ENCODE assay signal across 17 mouse cellular contexts in genomic region chr6:28381983-28382382, GRCm38 (mm10). TPM values are rescaled to one million over a fixed set of nuclear protein-coding genes. Genes with fewer than 3 reads are reported as not detected.
A peak's percentile ranks its signal among the peaks of the same experiment; 100 is the strongest.
DNase-seq lines count a peak whose midpoint lies in the region; ATAC-seq and TF ChIP-seq lines count a peak whose summit lies in the region.
"Had no signal": no experiment of that assay in that cellular context is flagged by ENCODE, and none has a peak within 500 bp of the region (broad histone marks: within the 10 kb centered on the region; RNA-seq: fewer than 3 reads in every experiment).

No protein-coding gene starts in this region.

- 0 out of 2 replicates have a peak, but pooled peaks have one; percentile 26 for ATAC-seq in neutrophil, adult 5-6 weeks (ENCODE audit: extremely low read depth, insufficient number of reproducible peaks, low FRiP score, poor library complexity, severe bottlenecking)
- ATAC-seq: activated CD4-positive, CD25-positive, alpha-beta regulatory T cell, adult 4 months; lung, postnatal 0 days had no signal

- peak; percentile 49 for TF ChIP-seq CTCF in left cerebral cortex, adult 2 months (IDR thresholded peaks at IDR 0.05)
- peak in 1 of 2 experiments; percentile 65; a peak in 2 of 4 replicates for TF ChIP-seq CTCF in CH12.LX (conservative IDR thresholded peaks at IDR 0.05 in 1 of 2, IDR thresholded peaks at IDR 0.05 in 1 of 2; ENCODE audit: low read depth in 2 of 2, low read length in 2 of 2)
- TF ChIP-seq CTCF in cerebellum, adult 2 months (IDR thresholded peaks at IDR 0.05; ENCODE audit: borderline replicate concordance, insufficient read depth, low read depth, low read length) = no peak

- in situ Hi-C loops in CH12.LX (cut with MboI; ENCODE audit: low pct_ligation_motif_present, low pct_unique_long_range_greater_than_20kb, low sequenced_read_pairs) = loop anchor here (25.0 kb wide), 1 partner anchor 720 kb away; no protein-coding TSS in a partner anchor

- DNase-seq in left cerebral cortex, adult 2 months (ENCODE audit: extremely low spot score in 1 of 2, low spot score in 2 of 2) = no peak
- DNase-seq in left cerebral cortex, postnatal 10 days (ENCODE audit: extremely low spot score in 1 of 2, low spot score in 2 of 2) = no peak
- peak; percentile 11 for DNase-seq in CH12.LX (ENCODE audit: extremely low read depth)
- peak; percentile 49 for DNase-seq in brain, adult 2 months (ENCODE audit: low read depth, low spot score)
- DNase-seq in embryo, embryonic 10 days (ENCODE audit: low spot score) = no peak
- no peak for DNase-seq in cerebellum, adult 2 months
- DNase-seq: cerebellum, adult 11-12 months; heart, adult 18-20 months; kidney, adult 8-10 months; liver had no signal

- H3K36me3 ChIP-seq in CH12.LX (replicated peaks in 1 of 2; ENCODE audit: control insufficient read depth in 1 of 2, insufficient read depth in 1 of 2, low read length in 1 of 2) = no peaks in the 10 kb centered on the region
- H3K36me3 ChIP-seq: hindbrain, embryonic 15.5 days had no signal

- H3K4me2 ChIP-seq in CH12.LX (ENCODE audit: insufficient read depth, low read depth, poor library complexity, severe bottlenecking) = no peak overlapping the region
- H3K4me2 ChIP-seq: hindbrain, embryonic 15.5 days had no signal

- no peak overlapping the region for H3K9ac ChIP-seq in CH12.LX (ENCODE audit: insufficient read depth, low read depth)
- H3K9ac ChIP-seq: hindbrain, embryonic 15.5 days had no signal

- no peaks in the 10 kb centered on the region for H3K4me1 ChIP-seq in CH12.LX (ENCODE audit: control insufficient read depth in 1 of 2, insufficient read depth in 2 of 2)
- no peaks in the 10 kb centered on the region for H3K4me1 ChIP-seq in cerebellum, adult 2 months (ENCODE audit: control insufficient read depth, insufficient read depth, low read length)
- H3K4me1 ChIP-seq: hindbrain, embryonic 15.5 days had no signal

- no peaks in the 10 kb centered on the region for H3K9me3 ChIP-seq in CH12.LX (replicated peaks; ENCODE audit: low read length)
- H3K9me3 ChIP-seq: hindbrain, embryonic 15.5 days had no signal

- dilution Hi-C loops in CH12.LX (cut with MboI; ENCODE audit: extremely low pct_ligation_motif_present, extremely low pct_unique_long_range_greater_than_20kb, low sequenced_read_pairs) = no loop called here

- WGBS in cerebellum, adult 2 months = 67% methylated on average over 4 of the region's 4 CpGs

- intact Hi-C loops in left cerebral cortex, adult 2 months (cut with DNase I) = loop anchor here (10.0 kb wide), 1 partner anchor 727 kb away; no protein-coding TSS in a partner anchor
- intact Hi-C loops in left cerebral cortex, postnatal 10 days (cut with DNase I) = no loop called here

- no peaks in the 10 kb centered on the region for H3K79me2 ChIP-seq in CH12.LX (replicated peaks; ENCODE audit: control insufficient read depth, extremely low read depth, insufficient read depth, poor library complexity, severe bottlenecking)

- H3K4me3 ChIP-seq in left cerebral cortex, adult 2 months = no peak overlapping the region
- H3K4me3 ChIP-seq in CH12.LX (replicated peaks in 1 of 3; ENCODE audit: low read depth in 2 of 3, low read length in 2 of 3, poor library complexity in 1 of 3) = no peak overlapping the region
- H3K4me3 ChIP-seq in cerebellum, adult 2 months (replicated peaks; ENCODE audit: insufficient read depth, low read depth, low read length) = no peak overlapping the region
- H3K4me3 ChIP-seq: hindbrain, embryonic 15.5 days had no signal

- peak; percentile 70 for TF ChIP-seq RAD21 in CH12.LX (IDR thresholded peaks at IDR 0.05; ENCODE audit: low read depth, low read length)

- no peak for TF ChIP-seq POLR2A in CH12.LX (IDR thresholded peaks at IDR 0.05; ENCODE audit: low read depth, low read length)
- TF ChIP-seq POLR2A in cerebellum, adult 2 months (IDR thresholded peaks at IDR 0.05; ENCODE audit: borderline replicate concordance, insufficient read depth, low read length) = no peak

- no peak for TF ChIP-seq EP300 in CH12.LX (IDR thresholded peaks at IDR 0.05; ENCODE audit: low read length)

- H3K27me3 ChIP-seq in CH12.LX (replicated peaks) = no peaks in the 10 kb centered on the region
- H3K27me3 ChIP-seq in cerebellum, adult 2 months (ENCODE audit: control insufficient read depth, insufficient read depth, low read length) = no peaks in the 10 kb centered on the region
- H3K27me3 ChIP-seq: hindbrain, embryonic 15.5 days had no signal

- no peak overlapping the region for H3K27ac ChIP-seq in left cerebral cortex, adult 2 months
- no peak overlapping the region for H3K27ac ChIP-seq in CH12.LX (ENCODE audit: insufficient read depth, low read depth)
- no peak overlapping the region for H3K27ac ChIP-seq in cerebellum, adult 2 months (ENCODE audit: insufficient read depth, low read length)
- H3K27ac ChIP-seq: hindbrain, embryonic 15.5 days had no signal

TF ChIP-seq in CH12.LX, 34 proteins besides CTCF, POLR2A, EP300 and RAD21:
- TF ChIP-seq SMC3 (IDR thresholded peaks at IDR 0.05; ENCODE audit: low read depth, low read length) = peak; percentile 57
- no peak for TF ChIP-seq ZNF384 (IDR thresholded peaks at IDR 0.05; ENCODE audit: low read depth, low read length)
- no peak for TF ChIP-seq IRF4 (IDR thresholded peaks at IDR 0.05; ENCODE audit: low read depth, low read length)

RNA-seq across cellular contexts. Expression of gene Zfp800, which starts 15.8 kb away (rescaled TPM):
- 10 to 100 TPM; 20.9 to 24.5 TPM for total RNA-seq in left cerebral cortex, adult 2 months (2021)
- total RNA-seq in left cerebral cortex, postnatal 10 days (2021) = 10 to 100 TPM; 14.2 to 16.0 TPM
- 19.5 and 23.8 TPM in 2 replicates for total RNA-seq in CH12.LX (2012; rRNA removed)
- total RNA-seq in CH12.LX (2014; rRNA removed) = 49.5 and 50.0 TPM in 2 replicates
- 15.0 and 19.1 TPM in 2 replicates for polyA plus RNA-seq in CH12.LX (2012; ENCODE audit: insufficient read length, low read depth)
- 44.9 and 46.4 TPM in 2 replicates for total RNA-seq in neutrophil, adult 5-6 weeks (2017)
- 7.7 and 10.6 TPM in 2 replicates for polyA plus RNA-seq in cerebellum, adult 2 months (2012; rRNA removed)

RNA-seq across cellular contexts. Expression of gene Arf5, which starts 41.4 kb away (rescaled TPM):
- total RNA-seq in left cerebral cortex, adult 2 months (2021) = 100 to 1,000 TPM; 263 TPM
- 100 to 1,000 TPM; 401 to 406 TPM for total RNA-seq in left cerebral cortex, postnatal 10 days (2021)
- total RNA-seq in CH12.LX (2012; rRNA removed) (59.6 and 67.3 TPM in 2 replicates), CH12.LX (2014; rRNA removed) (77.5 and 99.7 TPM in 2 replicates)
- polyA plus RNA-seq in CH12.LX (2012; ENCODE audit: insufficient read length, low read depth) = 101 and 104 TPM in 2 replicates
- 39.3 and 47.8 TPM in 2 replicates for total RNA-seq in neutrophil, adult 5-6 weeks (2017)
- polyA plus RNA-seq in cerebellum, adult 2 months (2012; rRNA removed) = 344 and 372 TPM in 2 replicates

RNA-seq across cellular contexts. Expression of gene Fscn3, which starts 45.6 kb away (rescaled TPM):
- total RNA-seq in left cerebral cortex, adult 2 months (2021) = not detected
- under 1 TPM in 1 of 2 experiments, not detected in 1; 0.17 TPM for total RNA-seq in left cerebral cortex, postnatal 10 days (2021)
- total RNA-seq in CH12.LX (2012; rRNA removed) (not detected in 2 replicates), CH12.LX (2014; rRNA removed) (not detected in 2 replicates)
- polyA plus RNA-seq in CH12.LX (2012; ENCODE audit: insufficient read length, low read depth) = not detected in 2 replicates
- 0.47 and 0.61 TPM in 2 replicates for total RNA-seq in neutrophil, adult 5-6 weeks (2017)
- polyA plus RNA-seq in cerebellum, adult 2 months (2012; rRNA removed) = 0.08 and 0.11 TPM in 2 replicates
- total RNA-seq: ES-E14; heart, adult 18-20 months; left cerebral cortex, adult 8-10 months had no signal
- polyA plus RNA-seq: activated CD4-positive, CD25-positive, alpha-beta regulatory T cell, adult 4 months; heart, embryonic 16.5 days; hindbrain, embryonic 15.5 days; lung, postnatal 0 days had no signal

RNA-seq across cellular contexts. Expression of gene Gcc1, which starts 46.2 kb away (rescaled TPM):
- 10 to 100 TPM; 20.9 to 25.7 TPM for total RNA-seq in left cerebral cortex, adult 2 months (2021)
- 10 to 100 TPM; 14.6 TPM for total RNA-seq in left cerebral cortex, postnatal 10 days (2021)
- total RNA-seq in CH12.LX (2012; rRNA removed) (7.4 and 7.8 TPM in 2 replicates), CH12.LX (2014; rRNA removed) (3.0 and 4.4 TPM in 2 replicates)
- 7.2 and 10.8 TPM in 2 replicates for polyA plus RNA-seq in CH12.LX (2012; ENCODE audit: insufficient read length, low read depth)
- total RNA-seq in neutrophil, adult 5-6 weeks (2017) = 35.0 and 37.0 TPM in 2 replicates
- polyA plus RNA-seq in cerebellum, adult 2 months (2012; rRNA removed) = 12.4 and 13.0 TPM in 2 replicates

Comparison
In these comparisons a context has a peak if more than half of its experiments do, and no peak if none do; other contexts are left out.
1. DNase-seq: peak in CH12.LX (single experiment) and brain, adult 2 months (single experiment); none in left cerebral cortex, adult 2 months (0 of 2), left cerebral cortex, postnatal 10 days (0 of 2), embryo, embryonic 10 days (single experiment) and cerebellum, adult 2 months (0 of 2).